Mouse (Mus musculus): ENCODE data around the gene Mgarp. TPM values are rescaled to one million over a fixed set of nuclear protein-coding genes. Genes with fewer than 3 reads are reported as not detected.

Gene Mgarp
- polyA plus RNA-seq, 1 experiment: 0.36 TPM

GRCm38 (mm10) chr3:51388904-51389303 lies 7.6 kb downstream of the Mgarp start:
- H3K4me3 ChIP-seq (ENCODE audit: extremely low read depth, insufficient read depth, insufficient read length): peak overlapping the region; percentile 9; the same call in 1 of the 2 replicates
- TF ChIP-seq CTCF (IDR thresholded peaks at IDR 0.05; ENCODE audit: extremely low read depth, insufficient read depth, insufficient read length, insufficient replicate concordance): no peak
- TF ChIP-seq POLR2A (IDR thresholded peaks at IDR 0.05; ENCODE audit: low read depth, low read length): no peak
- peaks cover 3% of the 10 kb centered on the region for H3K4me1 ChIP-seq (ENCODE audit: control insufficient read depth, insufficient read depth, insufficient read length)
- DNase-seq (ENCODE audit: low read depth in 1 of 2, low spot score in 2 of 2): no peak
- H3K36me3 ChIP-seq (ENCODE audit: control insufficient read depth, insufficient read depth, low read length): no peaks in the 10 kb centered on the region
- no peak overlapping the region for H3K27ac ChIP-seq (ENCODE audit: insufficient read depth, low read length)
- no peaks in the 10 kb centered on the region for H3K27me3 ChIP-seq (ENCODE audit: control insufficient read depth, insufficient read depth, low read length)
- 7% methylated on average over 13 of the region's 13 CpGs for WGBS

DNA sequence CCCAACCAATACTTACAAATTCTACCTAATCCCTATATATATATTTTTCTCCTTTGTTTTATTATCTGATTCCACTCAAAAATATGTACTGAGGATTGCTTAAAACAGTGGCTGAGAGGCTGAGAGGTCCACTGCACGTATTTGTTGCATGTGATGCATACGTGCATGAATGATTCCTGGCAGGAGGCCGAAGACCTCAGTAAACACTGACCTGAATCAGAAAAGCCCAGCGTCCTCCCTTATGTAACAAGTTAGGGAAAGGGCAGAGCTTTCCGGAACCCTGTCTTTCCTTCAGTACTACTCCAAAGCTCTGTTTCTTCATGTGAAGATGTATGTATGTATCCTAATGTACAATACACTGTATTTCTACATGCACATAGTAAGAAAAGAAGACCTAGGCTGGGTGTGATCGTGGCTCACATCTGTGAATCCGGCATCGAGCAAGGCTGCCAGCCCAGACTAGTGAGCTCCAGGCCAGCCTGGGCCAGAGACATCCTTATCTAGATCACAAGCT lies 8.6 kb downstream of the Mgarp start:
- no peaks in the 10 kb centered on the region for H3K27me3 ChIP-seq (ENCODE audit: control insufficient read depth, insufficient read depth, low read length)
- WGBS: 89% methylated on average over 8 of the region's 8 CpGs
- no peak overlapping the region for H3K4me3 ChIP-seq (ENCODE audit: extremely low read depth, insufficient read depth, insufficient read length)
- H3K36me3 ChIP-seq (ENCODE audit: control insufficient read depth, insufficient read depth, low read length): no peaks in the 10 kb centered on the region
- H3K4me1 ChIP-seq (ENCODE audit: control insufficient read depth, insufficient read depth, insufficient read length): peaks cover 3% of the 10 kb centered on the region
- TF ChIP-seq CTCF (IDR thresholded peaks at IDR 0.05; ENCODE audit: extremely low read depth, insufficient read depth, insufficient read length, insufficient replicate concordance) (no peak), POLR2A (IDR thresholded peaks at IDR 0.05; ENCODE audit: low read depth, low read length) (no peak)
- no peak overlapping the region for H3K27ac ChIP-seq (ENCODE audit: insufficient read depth, low read length)
- no peak for DNase-seq (ENCODE audit: low read depth in 1 of 2, low spot score in 2 of 2)

DNA sequence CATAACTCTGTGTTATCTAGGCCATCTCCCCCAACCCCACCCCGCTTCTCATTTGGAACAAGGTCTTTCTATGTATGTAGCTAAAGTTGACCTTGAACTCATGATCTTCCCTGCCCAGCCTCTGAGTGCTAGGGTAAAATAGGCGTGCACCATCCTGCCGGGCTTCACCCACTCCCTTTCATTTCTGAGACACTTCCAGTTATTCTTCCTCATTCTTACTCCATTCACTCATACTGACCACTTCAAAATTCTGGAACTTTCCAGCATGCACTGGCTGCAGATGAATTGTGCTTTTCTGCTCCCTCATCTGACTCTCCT lies 9.4 kb downstream of the Mgarp start:
- Histone ChIP-seq H3K27me3 (ENCODE audit: control insufficient read depth, insufficient read depth, low read length) (no peaks in the 10 kb centered on the region), H3K27ac (ENCODE audit: insufficient read depth, low read length) (no peak overlapping the region), H3K4me1 (ENCODE audit: control insufficient read depth, insufficient read depth, insufficient read length) (peaks cover 3% of the 10 kb centered on the region), H3K36me3 (ENCODE audit: control insufficient read depth, insufficient read depth, low read length) (no peaks in the 10 kb centered on the region), H3K4me3 (ENCODE audit: extremely low read depth, insufficient read depth, insufficient read length) (no peak overlapping the region)
- DNase-seq (ENCODE audit: low read depth in 1 of 2, low spot score in 2 of 2): no peak
- TF ChIP-seq CTCF (IDR thresholded peaks at IDR 0.05; ENCODE audit: extremely low read depth, insufficient read depth, insufficient read length, insufficient replicate concordance) (no peak), POLR2A (IDR thresholded peaks at IDR 0.05; ENCODE audit: low read depth, low read length) (no peak)
- 82% methylated on average over 3 of the region's 3 CpGs for WGBS

- TF ChIP-seq POLR2A (IDR thresholded peaks at IDR 0.05; ENCODE audit: low read depth, low read length) (no peak), CTCF (IDR thresholded peaks at IDR 0.05; ENCODE audit: extremely low read depth, insufficient read depth, insufficient read length, insufficient replicate concordance) (no peak)
- Histone ChIP-seq H3K4me3 (ENCODE audit: extremely low read depth, insufficient read depth, insufficient read length) (no peak overlapping the region), H3K27me3 (ENCODE audit: control insufficient read depth, insufficient read depth, low read length) (no peaks in the 10 kb centered on the region), H3K4me1 (ENCODE audit: control insufficient read depth, insufficient read depth, insufficient read length) (peaks cover 3% of the 10 kb centered on the region), H3K27ac (ENCODE audit: insufficient read depth, low read length) (no peak overlapping the region), H3K36me3 (ENCODE audit: control insufficient read depth, insufficient read depth, low read length) (no peaks in the 10 kb centered on the region)
- 76% methylated on average over 12 of the region's 12 CpGs for WGBS
- no peak for DNase-seq (ENCODE audit: low read depth in 1 of 2, low spot score in 2 of 2)
These were observed 10.0 kb downstream of the Mgarp start for GRCm38 (mm10) chr3:51386441-51387133.

GRCm38 (mm10) chr3:51383409-51383808 lies 13.1 kb downstream of the Mgarp start:
- H3K27me3 ChIP-seq (ENCODE audit: control insufficient read depth, insufficient read depth, low read length): no peaks in the 10 kb centered on the region
- WGBS: 87% methylated on average over 12 of the region's 12 CpGs
- no peak overlapping the region for H3K27ac ChIP-seq (ENCODE audit: insufficient read depth, low read length)
- H3K4me3 ChIP-seq (ENCODE audit: extremely low read depth, insufficient read depth, insufficient read length): no peak overlapping the region
- no peak for TF ChIP-seq CTCF (IDR thresholded peaks at IDR 0.05; ENCODE audit: extremely low read depth, insufficient read depth, insufficient read length, insufficient replicate concordance)
- TF ChIP-seq POLR2A (IDR thresholded peaks at IDR 0.05; ENCODE audit: low read depth, low read length): no peak
- H3K4me1 ChIP-seq (ENCODE audit: control insufficient read depth, insufficient read depth, insufficient read length): no peaks in the 10 kb centered on the region; the same call in 1 of the 2 replicates
- DNase-seq (ENCODE audit: low read depth in 1 of 2, low spot score in 2 of 2): no peak
- H3K36me3 ChIP-seq (ENCODE audit: control insufficient read depth, insufficient read depth, low read length): no peaks in the 10 kb centered on the region

GRCm38 (mm10) chr3:51380660-51381014 lies 15.9 kb downstream of the Mgarp start:
- TF ChIP-seq POLR2A (IDR thresholded peaks at IDR 0.05; ENCODE audit: low read depth, low read length): no peak
- no peak for TF ChIP-seq CTCF (IDR thresholded peaks at IDR 0.05; ENCODE audit: extremely low read depth, insufficient read depth, insufficient read length, insufficient replicate concordance)
- DNase-seq (ENCODE audit: low read depth in 1 of 2, low spot score in 2 of 2): no peak
- WGBS: 57% methylated on average over 3 of the region's 5 CpGs
- Histone ChIP-seq H3K27ac (ENCODE audit: insufficient read depth, low read length) (no peak overlapping the region), H3K4me1 (ENCODE audit: control insufficient read depth, insufficient read depth, insufficient read length) (no peaks in the 10 kb centered on the region; the same call in 1 of the 2 replicates), H3K4me3 (ENCODE audit: extremely low read depth, insufficient read depth, insufficient read length) (no peak overlapping the region), H3K36me3 (ENCODE audit: control insufficient read depth, insufficient read depth, low read length) (no peaks in the 10 kb centered on the region), H3K27me3 (ENCODE audit: control insufficient read depth, insufficient read depth, low read length) (no peaks in the 10 kb centered on the region)
